Mouse (Mus musculus): Measurements from ENCODE around the gene Dnajc22. TPM values are rescaled to one million over a fixed set of nuclear protein-coding genes. Genes with fewer than 3 reads are reported as not detected.

Dnajc22 gene
- polyA plus RNA-seq, 1 experiment from 2014 or later, result 0.61 TPM

GRCm38 (mm10) chr15:99082840-99083239 is 10.1 kb upstream of the Dnajc22 start:
- Histone ChIP-seq H3K9me3 (ENCODE audit: control insufficient read depth, low read length) (no peaks in the 10 kb centered on the region), H3K27ac (replicated peaks; ENCODE audit: low read depth, low read length) (no peak overlapping the region), H3K4me3 (ENCODE audit: low read depth, low read length) (no peak overlapping the region), H3K4me2 (ENCODE audit: low read depth, severe bottlenecking) (no peak overlapping the region), H3K4me1 (ENCODE audit: control insufficient read depth, insufficient read depth, low read length) (peaks cover 4% of the 10 kb centered on the region; the same call in 1 of the 2 replicates), H3K27me3 (ENCODE audit: control insufficient read depth, insufficient read depth, low read length) (peaks cover 37% of the 10 kb centered on the region), H3K9ac (ENCODE audit: low read length) (no peak overlapping the region), H3K36me3 (ENCODE audit: control insufficient read depth, insufficient read depth, low read length) (peaks cover 21% of the 10 kb centered on the region)
- DNase-seq (ENCODE audit: low spot score) (no peak), ATAC-seq (ENCODE audit: insufficient number of reproducible peaks, low FRiP score, low TSS enrichment, low read depth) (no peak)
- 91% methylated on average over 16 of the region's 16 CpGs for WGBS

- ATAC-seq (ENCODE audit: insufficient number of reproducible peaks, low FRiP score, low TSS enrichment, low read depth) (no peak), DNase-seq (ENCODE audit: low spot score) (peak; percentile 54)
- Histone ChIP-seq H3K4me2 (ENCODE audit: low read depth, severe bottlenecking) (no peak overlapping the region), H3K27me3 (ENCODE audit: control insufficient read depth, insufficient read depth, low read length) (peaks cover 41% of the 10 kb centered on the region), H3K4me3 (ENCODE audit: low read depth, low read length) (no peak overlapping the region), H3K27ac (replicated peaks; ENCODE audit: low read depth, low read length) (no peak overlapping the region), H3K4me1 (ENCODE audit: control insufficient read depth, insufficient read depth, low read length) (peaks cover 4% of the 10 kb centered on the region; the same call in 1 of the 2 replicates), H3K9ac (ENCODE audit: low read length) (no peak overlapping the region), H3K36me3 (ENCODE audit: control insufficient read depth, insufficient read depth, low read length) (peaks cover 20% of the 10 kb centered on the region), H3K9me3 (ENCODE audit: control insufficient read depth, low read length) (no peaks in the 10 kb centered on the region)
- 72% methylated on average over 9 of the region's 9 CpGs for WGBS
Measured at GRCm38 (mm10) chr15:99083258-99083657, 9.7 kb upstream of the Dnajc22 start.

GRCm38 (mm10) chr15:99083867-99084557 is 9.0 kb upstream of the Dnajc22 start:
- peak overlapping the region; percentile 3; the same call in 1 of the 2 replicates for H3K4me2 ChIP-seq (ENCODE audit: low read depth, severe bottlenecking)
- ATAC-seq (ENCODE audit: insufficient number of reproducible peaks, low FRiP score, low TSS enrichment, low read depth), result no peak

GRCm38 (mm10) chr15:99084618-99085017 is 8.4 kb upstream of the Dnajc22 start:
- H3K9me3 ChIP-seq (ENCODE audit: control insufficient read depth, low read length), result no peaks in the 10 kb centered on the region
- no peak for ATAC-seq (ENCODE audit: insufficient number of reproducible peaks, low FRiP score, low TSS enrichment, low read depth)
- WGBS, result 4% methylated on average over 19 of the region's 19 CpGs
- DNase-seq (ENCODE audit: low spot score), result no peak
- peak overlapping the region; percentile 3; the same call in 1 of the 2 replicates for H3K4me2 ChIP-seq (ENCODE audit: low read depth, severe bottlenecking)
- no peak overlapping the region for H3K27ac ChIP-seq (replicated peaks; ENCODE audit: low read depth, low read length)
- H3K4me3 ChIP-seq (ENCODE audit: low read depth, low read length), result no peak overlapping the region
- peaks cover 55% of the 10 kb centered on the region for H3K27me3 ChIP-seq (ENCODE audit: control insufficient read depth, insufficient read depth, low read length)
- H3K9ac ChIP-seq (ENCODE audit: low read length), result no peak overlapping the region
- H3K36me3 ChIP-seq (ENCODE audit: control insufficient read depth, insufficient read depth, low read length), result peaks cover 15% of the 10 kb centered on the region
- H3K4me1 ChIP-seq (ENCODE audit: control insufficient read depth, insufficient read depth, low read length), result peaks cover 4% of the 10 kb centered on the region; the same call in 1 of the 2 replicates

More at GRCm38 (mm10) chr15:99083867-99084557, 9.0 kb upstream of the Dnajc22 start:
- Histone ChIP-seq H3K4me1 (ENCODE audit: control insufficient read depth, insufficient read depth, low read length) (peaks cover 4% of the 10 kb centered on the region; the same call in 1 of the 2 replicates), H3K36me3 (ENCODE audit: control insufficient read depth, insufficient read depth, low read length) (peaks cover 15% of the 10 kb centered on the region), H3K9ac (ENCODE audit: low read length) (no peak overlapping the region), H3K27ac (replicated peaks; ENCODE audit: low read depth, low read length) (no peak overlapping the region), H3K27me3 (ENCODE audit: control insufficient read depth, insufficient read depth, low read length) (peaks cover 49% of the 10 kb centered on the region), H3K4me3 (ENCODE audit: low read depth, low read length) (no peak overlapping the region), H3K9me3 (ENCODE audit: control insufficient read depth, low read length) (no peaks in the 10 kb centered on the region)
- no peak for DNase-seq (ENCODE audit: low spot score)
- WGBS, result 5% methylated on average over 11 of the region's 11 CpGs

GRCm38 (mm10) chr15:99085997-99086396 is 7.0 kb upstream of the Dnajc22 start:
- Histone ChIP-seq H3K4me3 (ENCODE audit: low read depth, low read length) (no peak overlapping the region), H3K4me2 (ENCODE audit: low read depth, severe bottlenecking) (no peak overlapping the region), H3K27me3 (ENCODE audit: control insufficient read depth, insufficient read depth, low read length) (peaks cover 68% of the 10 kb centered on the region), H3K27ac (replicated peaks; ENCODE audit: low read depth, low read length) (no peak overlapping the region), H3K4me1 (ENCODE audit: control insufficient read depth, insufficient read depth, low read length) (peaks cover 4% of the 10 kb centered on the region; the same call in 1 of the 2 replicates), H3K9me3 (ENCODE audit: control insufficient read depth, low read length) (no peaks in the 10 kb centered on the region), H3K9ac (ENCODE audit: low read length) (no peak overlapping the region), H3K36me3 (ENCODE audit: control insufficient read depth, insufficient read depth, low read length) (peaks cover 15% of the 10 kb centered on the region)
- WGBS, result 57% methylated on average over 4 of the region's 4 CpGs
- no peak for ATAC-seq (ENCODE audit: insufficient number of reproducible peaks, low FRiP score, low TSS enrichment, low read depth)
- DNase-seq (ENCODE audit: low spot score), result no peak

- Histone ChIP-seq H3K27me3 (ENCODE audit: control insufficient read depth, insufficient read depth, low read length) (peaks cover 82% of the 10 kb centered on the region), H3K4me3 (ENCODE audit: low read depth, low read length) (peak within 1 kb of the TSS; percentile 5; the same call in 1 of the 2 replicates), H3K27ac (replicated peaks; ENCODE audit: low read depth, low read length) (no peak within 1 kb of the TSS), H3K4me2 (ENCODE audit: low read depth, severe bottlenecking) (peak within 1 kb of the TSS; percentile 24), H3K9me3 (ENCODE audit: control insufficient read depth, low read length) (no peaks in the 10 kb centered on the region), H3K9ac (ENCODE audit: low read length) (no peak within 1 kb of the TSS), H3K36me3 (ENCODE audit: control insufficient read depth, insufficient read depth, low read length) (peaks cover 3% of the 10 kb centered on the region; the same call in 1 of the 2 replicates), H3K4me1 (ENCODE audit: control insufficient read depth, insufficient read depth, low read length) (peaks cover 4% of the 10 kb centered on the region; the same call in 1 of the 2 replicates)
- 6% methylated on average over 60 of the region's 60 CpGs for WGBS
- 0 out of 2 replicates have a peak, but pooled peaks have one; percentile 5 for ATAC-seq (ENCODE audit: insufficient number of reproducible peaks, low FRiP score, low TSS enrichment, low read depth)
- peak; percentile 60 for DNase-seq (ENCODE audit: low spot score)
Measured at GRCm38 (mm10) chr15:99087253-99088075, 5.5 kb upstream of the Dnajc22 start, which contains the start of gene C1ql4. Gene C1ql4 (minus strand): TSS chr15:99087817.

GRCm38 (mm10) chr15:99088292-99088691 is 4.7 kb upstream of the Dnajc22 start:
- Histone ChIP-seq H3K36me3 (ENCODE audit: control insufficient read depth, insufficient read depth, low read length) (0 out of 2 replicates have a peak, but pooled peaks cover 2% of the 10 kb centered on the region), H3K9me3 (ENCODE audit: control insufficient read depth, low read length) (no peaks in the 10 kb centered on the region), H3K4me3 (ENCODE audit: low read depth, low read length) (peak overlapping the region; percentile 5; the same call in 1 of the 2 replicates), H3K27ac (replicated peaks; ENCODE audit: low read depth, low read length) (no peak overlapping the region), H3K9ac (ENCODE audit: low read length) (no peak overlapping the region), H3K27me3 (ENCODE audit: control insufficient read depth, insufficient read depth, low read length) (peaks cover 90% of the 10 kb centered on the region), H3K4me2 (ENCODE audit: low read depth, severe bottlenecking) (peak overlapping the region; percentile 24), H3K4me1 (ENCODE audit: control insufficient read depth, insufficient read depth, low read length) (peaks cover 6% of the 10 kb centered on the region)
- under 1% methylated on average over 25 of the region's 27 CpGs for WGBS
- DNase-seq (ENCODE audit: low spot score), result peak; percentile 91
- no peak for ATAC-seq (ENCODE audit: insufficient number of reproducible peaks, low FRiP score, low TSS enrichment, low read depth)

GRCm38 (mm10) chr15:99089069-99089468 is 3.9 kb upstream of the Dnajc22 start:
- H3K27ac ChIP-seq (replicated peaks; ENCODE audit: low read depth, low read length), result no peak overlapping the region
- DNase-seq (ENCODE audit: low spot score), result no peak
- H3K9me3 ChIP-seq (ENCODE audit: control insufficient read depth, low read length), result no peaks in the 10 kb centered on the region
- no peak overlapping the region for H3K9ac ChIP-seq (ENCODE audit: low read length)
- H3K4me3 ChIP-seq (ENCODE audit: low read depth, low read length), result no peak overlapping the region
- peaks cover 94% of the 10 kb centered on the region for H3K27me3 ChIP-seq (ENCODE audit: control insufficient read depth, insufficient read depth, low read length)
- ATAC-seq (ENCODE audit: insufficient number of reproducible peaks, low FRiP score, low TSS enrichment, low read depth), result no peak
- H3K4me2 ChIP-seq (ENCODE audit: low read depth, severe bottlenecking), result no peak overlapping the region; the same call in 1 of the 2 replicates
- WGBS, result 7% methylated on average over 14 of the region's 14 CpGs
- no peaks in the 10 kb centered on the region for H3K36me3 ChIP-seq (ENCODE audit: control insufficient read depth, insufficient read depth, low read length)
- H3K4me1 ChIP-seq (ENCODE audit: control insufficient read depth, insufficient read depth, low read length), result peaks cover 9% of the 10 kb centered on the region
